Mouse (Mus musculus) heart, postnatal 0 days (tissue): ENCODE data around the gene Clpb. TPM values are rescaled to one million over a fixed set of nuclear protein-coding genes. Genes with fewer than 3 reads are reported as not detected.
A peak's percentile ranks its signal among the peaks of the same experiment; 100 is the strongest.

Source experiments
- ATAC-seq: fragments of 200-750 bp; cut with Nextera tagmentation; 2 replicates; pipeline ENCODE4 v1.8.0; 2017; ENCODE audit warnings: low read depth, moderate number of reproducible peaks, moderate library complexity; ENCODE audit not compliant: insufficient read depth
- DNase-seq: peaks from one replicate; pipeline ENCODE4 v3.0.0-alpha.2; 2016; ENCODE audit warnings: low spot score
- H3K27ac ChIP-seq: fragments of 300-500 bp; sonication (generic); 2 replicates; pipeline ENCODE4 v1.5.1; 2014; ENCODE audit warnings: low read depth, mild to moderate bottlenecking
- H3K27me3 ChIP-seq: fragments of 300-500 bp; sonication (generic); 2 replicates; pipeline ENCODE4 v1.6.1; 2014; ENCODE audit warnings: low read length, mixed read lengths; ENCODE audit not compliant: control insufficient read depth, insufficient read depth
- H3K36me3 ChIP-seq: fragments of 300-500 bp; sonication (generic); replicated peaks from 2 replicates; pipeline ENCODE4 v1.6.1; 2014; ENCODE audit warnings: low read length, mixed read lengths; ENCODE audit not compliant: control insufficient read depth, insufficient read depth
- H3K4me1 ChIP-seq: fragments of 300-500 bp; sonication (generic); 2 replicates; pipeline ENCODE4 v1.6.1; 2014; ENCODE audit warnings: antibody characterized with exemption; ENCODE audit not compliant: control insufficient read depth, insufficient read depth
- H3K4me2 ChIP-seq: fragments of 300-500 bp; sonication (generic); 2 replicates; pipeline ENCODE4 v1.6.1; 2014; ENCODE audit warnings: low read depth, mild to moderate bottlenecking, low read length, moderate library complexity
- H3K4me3 ChIP-seq: fragments of 300-500 bp; sonication (generic); 2 replicates; pipeline ENCODE4 v1.5.1; 2014; ENCODE audit warnings: low read depth, low read length
- H3K9ac ChIP-seq: fragments of 300-500 bp; sonication (generic); replicated peaks from 2 replicates; pipeline ENCODE4 v1.6.1; 2014; ENCODE audit warnings: low read depth, low read length, mixed read lengths
- H3K9me3 ChIP-seq: fragments of 300-500 bp; sonication (generic); replicated peaks from 2 replicates; pipeline ENCODE4 v1.6.1; 2016; ENCODE audit warnings: low read length; ENCODE audit not compliant: control insufficient read depth
- CTCF ChIP-seq: IDR thresholded peaks from 2 replicates; pipeline ENCODE4 v1.5.1; 2016; ENCODE audit warnings: antibody characterized with exemption, control low read depth, low read depth
- EP300 ChIP-seq: IDR thresholded peaks from 2 replicates; pipeline ENCODE4 v1.6.1; 2016; ENCODE audit warnings: antibody characterized with exemption, low read depth
- WGBS: fragments of 180-500 bp; shearing (Covaris S2); extraction: QIAGEN DNeasy Blood & Tissue Kit; methylation state at CpG from one replicate; pipeline ENCODE4 v1.1.7; 2014; 5-methylcytosine and 5-hydroxymethylcytosine counted together
- polyA plus RNA-seq: library from polyadenylated mRNA; unstranded; fragments of >200 nt; fragmentation: Nextera tagmentation; extraction: Ambion mirVana; gene quantifications from 2 replicates; pipeline ENCODE4 v1.2.1, GENCODE M21; 2015
- total RNA-seq: library from RNA; depleted of rRNA; stranded (reverse); fragments of >200 nt; gene quantifications from 2 replicates; pipeline ENCODE4 v1.2.3, GENCODE M21; 2014; ENCODE audit warnings: low replicate concordance

Gene Clpb
- total and polyA plus RNA-seq, 2 experiments from 2014 or later, result 47.2 to 84.6 TPM

- TF ChIP-seq CTCF (no peak), EP300 (no peak)
- ATAC-seq, result peak; percentile 45
- H3K9ac ChIP-seq, result 0 out of 2 replicates have a peak overlapping the region, but pooled peaks have one; percentile 31
- no peak overlapping the region for H3K4me3 ChIP-seq
- no peaks in the 10 kb centered on the region for H3K36me3 ChIP-seq
- peak overlapping the region; percentile 39 for H3K4me2 ChIP-seq
- 26% methylated on average over 6 of the region's 6 CpGs for WGBS
- no peak for DNase-seq
- no peaks in the 10 kb centered on the region for H3K27me3 ChIP-seq
- H3K4me1 ChIP-seq, result peaks cover 39% of the 10 kb centered on the region
- H3K9me3 ChIP-seq, result no peaks in the 10 kb centered on the region
- peak overlapping the region; percentile 68 for H3K27ac ChIP-seq
Observed at GRCm38 (mm10) chr7:101676033-101676761, 12.8 kb downstream of the Clpb start.

GRCm38 (mm10) chr7:101676762-101677308, 13.4 kb downstream of the Clpb start:
- 0 out of 2 replicates have a peak overlapping the region, but pooled peaks have one; percentile 8 for H3K4me2 ChIP-seq
- H3K27me3 ChIP-seq, result no peaks in the 10 kb centered on the region
- TF ChIP-seq CTCF (no peak), EP300 (no peak)
- 52% methylated on average over 3 of the region's 3 CpGs for WGBS
- no peak for ATAC-seq
- no peak overlapping the region for H3K4me3 ChIP-seq
- peak overlapping the region; percentile 20; the same call in 1 of the 2 replicates for H3K9ac ChIP-seq
- H3K36me3 ChIP-seq, result no peaks in the 10 kb centered on the region
- no peaks in the 10 kb centered on the region for H3K9me3 ChIP-seq
- H3K27ac ChIP-seq, result peak overlapping the region; percentile 68
- peaks cover 45% of the 10 kb centered on the region for H3K4me1 ChIP-seq
- DNase-seq, result no peak

DNA sequence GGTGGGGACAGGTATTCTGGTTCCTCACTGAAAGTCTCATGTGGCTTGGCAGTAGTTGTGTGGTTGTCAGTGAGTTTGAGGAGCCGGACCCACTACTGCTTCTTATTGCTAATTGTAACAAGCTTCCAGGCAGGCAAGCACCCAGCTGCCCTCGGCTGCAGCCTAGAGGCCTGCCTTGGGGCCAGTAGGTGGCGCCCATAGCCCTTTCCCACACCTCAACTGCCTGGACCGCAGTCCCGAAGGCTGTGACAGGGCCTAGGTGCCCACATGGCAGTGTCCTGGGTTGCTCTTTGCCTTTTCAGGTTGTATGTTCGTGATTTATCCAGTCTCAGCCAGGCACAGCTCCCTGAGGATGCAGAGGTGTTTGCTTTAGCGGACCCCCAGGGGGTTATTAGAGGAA, 16.2 kb downstream of the Clpb start:
- H3K9ac ChIP-seq, result no peak overlapping the region
- WGBS, result 15% methylated on average over 7 of the region's 7 CpGs
- peak; percentile 91 for ATAC-seq

GRCm38 (mm10) chr7:101680961-101681360, 17.5 kb downstream of the Clpb start:
- no peaks in the 10 kb centered on the region for H3K9me3 ChIP-seq
- WGBS, result 41% methylated on average over 3 of the region's 3 CpGs
- TF ChIP-seq EP300 (no peak), CTCF (no peak)
- peak overlapping the region; percentile 16; the same call in 1 of the 2 replicates for H3K9ac ChIP-seq
- DNase-seq (no peak), ATAC-seq (no peak)
- peak overlapping the region; percentile 32; the same call in 1 of the 2 replicates for H3K27ac ChIP-seq
- H3K4me1 ChIP-seq, result peaks cover 28% of the 10 kb centered on the region
- no peaks in the 10 kb centered on the region for H3K27me3 ChIP-seq
- H3K4me3 ChIP-seq, result no peak overlapping the region
- no peak overlapping the region for H3K4me2 ChIP-seq
- H3K36me3 ChIP-seq, result no peaks in the 10 kb centered on the region

More for the DNA sequence above, 16.2 kb downstream of the Clpb start:
- Histone ChIP-seq H3K27me3 (no peaks in the 10 kb centered on the region), H3K4me3 (no peak overlapping the region), H3K36me3 (no peaks in the 10 kb centered on the region), H3K9me3 (no peaks in the 10 kb centered on the region), H3K4me1 (peaks cover 34% of the 10 kb centered on the region), H3K4me2 (no peak overlapping the region), H3K27ac (no peak overlapping the region)
- peak; percentile 45 for DNase-seq
- TF ChIP-seq EP300 (no peak), CTCF (peak; percentile 90)

GRCm38 (mm10) chr7:101681565-101682071, 18.2 kb downstream of the Clpb start:
- Histone ChIP-seq H3K27ac (no peak overlapping the region), H3K9ac (peak overlapping the region; percentile 16; the same call in 1 of the 2 replicates), H3K36me3 (no peaks in the 10 kb centered on the region), H3K27me3 (no peaks in the 10 kb centered on the region), H3K4me1 (peaks cover 21% of the 10 kb centered on the region), H3K4me2 (no peak overlapping the region), H3K9me3 (no peaks in the 10 kb centered on the region), H3K4me3 (no peak overlapping the region)
- no peak for ATAC-seq
- 70% methylated on average over 6 of the region's 6 CpGs for WGBS
- DNase-seq, result no peak
- TF ChIP-seq EP300, result no peak
- TF ChIP-seq CTCF, result no peak
